Mouse (Mus musculus) kidney, embryonic 16.5 days (tissue): Measurements from ENCODE around the gene Dek. TPM values are rescaled to one million over a fixed set of nuclear protein-coding genes. Genes with fewer than 3 reads are reported as not detected.

ENCODE experiments used
- ATAC-seq: fragments of 200-750 bp; cut with Nextera tagmentation; 2 replicates; pipeline ENCODE4 v1.8.0; 2017; ENCODE audit warnings: moderate TSS enrichment; ENCODE audit not compliant: low FRiP score, low TSS enrichment
- H3K27ac ChIP-seq: fragments of 300-500 bp; sonication (generic); 2 replicates; pipeline ENCODE4 v1.5.1; 2014; ENCODE audit warnings: low read length
- H3K27me3 ChIP-seq: fragments of 300-500 bp; sonication (generic); 2 replicates; pipeline ENCODE4 v1.6.1; 2014; ENCODE audit warnings: low read length, control low read depth, mixed read lengths; ENCODE audit not compliant: insufficient read depth
- H3K36me3 ChIP-seq: fragments of 300-500 bp; sonication (generic); 2 replicates; pipeline ENCODE4 v1.6.1; 2014; ENCODE audit warnings: low read length, control low read depth, mixed read lengths; ENCODE audit not compliant: insufficient read depth
- H3K4me1 ChIP-seq: fragments of 300-500 bp; sonication (generic); 2 replicates; pipeline ENCODE4 v1.6.1; 2014; ENCODE audit warnings: low read length, control low read depth, mixed read lengths; ENCODE audit not compliant: insufficient read depth
- H3K4me2 ChIP-seq: fragments of 300-500 bp; sonication (generic); replicated peaks from 2 replicates; pipeline ENCODE4 v1.6.1; 2014; ENCODE audit warnings: low read depth, low read length
- H3K4me3 ChIP-seq: fragments of 300-500 bp; sonication (generic); 2 replicates; pipeline ENCODE4 v1.5.1; 2014; ENCODE audit warnings: mild to moderate bottlenecking, low read length
- H3K9ac ChIP-seq: fragments of 300-500 bp; sonication (generic); replicated peaks from 2 replicates; pipeline ENCODE4 v1.6.1; 2014; ENCODE audit warnings: low read length
- H3K9me3 ChIP-seq: fragments of 300-500 bp; sonication (generic); 2 replicates; pipeline ENCODE4 v1.6.1; 2016; ENCODE audit warnings: low read length, control low read depth
- WGBS: fragments of 180-500 bp; shearing (Covaris S2); extraction: QIAGEN DNeasy Blood & Tissue Kit; methylation state at CpG from one replicate; pipeline ENCODE4 v1.1.7; 2014; 5-methylcytosine and 5-hydroxymethylcytosine counted together
- polyA plus RNA-seq: library from polyadenylated mRNA; unstranded; fragments of >200 nt; fragmentation: Nextera tagmentation; extraction: Ambion mirVana; gene quantifications from 2 replicates; pipeline ENCODE4 v1.2.1, GENCODE M21; 2015

Dek gene
- polyA plus RNA-seq, 1 experiment from 2014 or later = 218 TPM

- no peak overlapping the region for H3K4me2 ChIP-seq
- H3K9me3 ChIP-seq = no peaks in the 10 kb centered on the region
- ATAC-seq = no peak
- no peaks in the 10 kb centered on the region for H3K4me1 ChIP-seq
- no peaks in the 10 kb centered on the region for H3K27me3 ChIP-seq
- WGBS = 87% methylated on average over 7 of the region's 7 CpGs
- H3K9ac ChIP-seq = no peak overlapping the region
- peaks cover 3% of the 10 kb centered on the region for H3K36me3 ChIP-seq
- H3K4me3 ChIP-seq = no peak overlapping the region
- H3K27ac ChIP-seq = no peak overlapping the region
Measured at GRCm38 (mm10) chr13:47135741-47136140, 29.7 kb upstream of the Dek start.

DNA sequence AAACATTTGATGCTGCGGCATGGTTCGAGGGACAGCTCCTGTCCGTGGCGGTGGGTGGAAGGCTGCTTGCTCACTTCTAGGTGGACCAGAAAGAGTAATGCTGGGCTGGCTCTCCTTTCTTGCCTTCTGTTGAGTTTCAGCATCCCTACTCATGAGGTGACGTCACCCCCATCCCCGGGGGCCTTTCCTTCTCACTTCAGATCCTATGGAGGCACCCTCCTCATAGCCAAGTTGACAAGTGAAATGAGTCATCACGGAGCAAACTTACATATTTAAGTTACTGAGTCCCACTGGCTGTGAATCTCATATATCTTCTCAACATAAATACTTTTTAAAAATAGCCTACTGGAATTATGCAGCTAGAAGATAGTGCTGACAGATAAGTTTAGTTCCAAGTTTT is 28.8 kb upstream of the Dek start:
- WGBS = 92% methylated on average over 7 of the region's 7 CpGs
- Histone ChIP-seq H3K36me3 (peaks cover 3% of the 10 kb centered on the region), H3K9me3 (no peaks in the 10 kb centered on the region), H3K4me1 (no peaks in the 10 kb centered on the region), H3K4me2 (no peak overlapping the region), H3K4me3 (no peak overlapping the region), H3K27me3 (no peaks in the 10 kb centered on the region), H3K9ac (no peak overlapping the region), H3K27ac (no peak overlapping the region)
- no peak for ATAC-seq

- Histone ChIP-seq H3K27me3 (no peaks in the 10 kb centered on the region), H3K9ac (no peak overlapping the region), H3K9me3 (no peaks in the 10 kb centered on the region), H3K4me1 (no peaks in the 10 kb centered on the region), H3K36me3 (no peaks in the 10 kb centered on the region), H3K4me3 (no peak overlapping the region), H3K27ac (no peak overlapping the region), H3K4me2 (no peak overlapping the region)
- no peak for ATAC-seq
- WGBS = 85% methylated on average over 8 of the region's 8 CpGs
Measured at GRCm38 (mm10) chr13:47133058-47133457, 27.1 kb upstream of the Dek start.

DNA sequence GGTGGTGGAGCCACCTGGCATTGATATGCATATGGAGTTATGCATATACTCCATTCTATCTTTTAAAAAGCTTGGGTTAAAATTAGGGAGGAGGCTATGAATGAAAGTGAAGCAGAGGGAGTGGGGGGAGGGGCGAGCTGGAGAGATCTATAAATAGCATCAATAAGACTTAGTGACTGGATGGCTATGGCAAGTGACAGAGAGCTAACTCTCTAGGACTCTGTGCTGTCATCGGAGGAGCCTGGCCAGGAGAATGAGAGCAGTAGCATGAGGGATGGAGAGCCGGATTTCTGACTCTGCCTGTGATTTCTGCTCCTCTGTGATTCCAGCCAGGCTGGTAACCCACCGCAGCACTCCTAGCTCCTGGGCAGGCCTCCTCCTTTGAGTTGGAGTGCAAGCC is 23.1 kb upstream of the Dek start:
- Histone ChIP-seq H3K27me3 (no peaks in the 10 kb centered on the region), H3K4me1 (peaks cover 13% of the 10 kb centered on the region), H3K9ac (no peak overlapping the region), H3K9me3 (no peaks in the 10 kb centered on the region), H3K27ac (no peak overlapping the region), H3K36me3 (no peaks in the 10 kb centered on the region), H3K4me3 (no peak overlapping the region), H3K4me2 (no peak overlapping the region)
- WGBS = 67% methylated on average over 4 of the region's 4 CpGs
- ATAC-seq = no peak

- no peaks in the 10 kb centered on the region for H3K9me3 ChIP-seq
- H3K27me3 ChIP-seq = peaks cover 9% of the 10 kb centered on the region; the same call in 1 of the 2 replicates
- H3K4me2 ChIP-seq = no peak overlapping the region
- H3K9ac ChIP-seq = no peak overlapping the region
- H3K27ac ChIP-seq = no peak overlapping the region
- no peaks in the 10 kb centered on the region for H3K36me3 ChIP-seq
- H3K4me1 ChIP-seq = peaks cover 30% of the 10 kb centered on the region
- H3K4me3 ChIP-seq = no peak overlapping the region
- 32% methylated on average over 5 of the region's 5 CpGs for WGBS
- peak; percentile 65 for ATAC-seq
Measured at GRCm38 (mm10) chr13:47125595-47125994, 19.6 kb upstream of the Dek start.

DNA sequence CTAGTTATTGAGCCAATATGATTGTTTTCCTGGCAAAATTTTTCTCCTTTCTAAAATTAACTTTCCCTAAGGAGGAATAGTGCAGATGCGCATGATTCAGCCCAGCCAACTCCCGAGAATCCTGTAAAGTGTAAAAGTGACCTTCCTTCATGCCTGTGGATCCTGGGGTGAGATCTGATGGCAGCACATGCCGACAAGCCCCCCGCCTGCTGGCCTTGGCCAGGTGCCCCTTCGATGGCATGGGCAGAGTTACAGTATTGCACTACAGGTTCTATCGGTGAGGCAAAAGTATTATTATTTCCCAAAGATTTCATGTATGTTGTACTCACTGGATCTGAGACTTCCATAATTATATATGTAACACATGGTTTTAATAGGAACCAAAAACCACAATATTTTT is 19.0 kb upstream of the Dek start:
- no peak overlapping the region for H3K4me3 ChIP-seq
- 68% methylated on average over 6 of the region's 6 CpGs for WGBS
- H3K27ac ChIP-seq = no peak overlapping the region
- ATAC-seq = no peak
- no peaks in the 10 kb centered on the region for H3K9me3 ChIP-seq
- H3K27me3 ChIP-seq = peaks cover 9% of the 10 kb centered on the region; the same call in 1 of the 2 replicates
- H3K4me1 ChIP-seq = peaks cover 30% of the 10 kb centered on the region
- no peaks in the 10 kb centered on the region for H3K36me3 ChIP-seq
- no peak overlapping the region for H3K9ac ChIP-seq
- H3K4me2 ChIP-seq = no peak overlapping the region

GRCm38 (mm10) chr13:47124449-47124848 is 18.4 kb upstream of the Dek start:
- H3K27ac ChIP-seq = no peak overlapping the region
- H3K4me1 ChIP-seq = peaks cover 30% of the 10 kb centered on the region
- WGBS = 36% methylated on average over 3 of the region's 3 CpGs
- peak; percentile 55; the same call in 1 of the 2 replicates for ATAC-seq
- H3K36me3 ChIP-seq = no peaks in the 10 kb centered on the region
- H3K4me2 ChIP-seq = no peak overlapping the region
- no peak overlapping the region for H3K9ac ChIP-seq
- H3K27me3 ChIP-seq = peaks cover 9% of the 10 kb centered on the region; the same call in 1 of the 2 replicates
- no peaks in the 10 kb centered on the region for H3K9me3 ChIP-seq
- H3K4me3 ChIP-seq = no peak overlapping the region

GRCm38 (mm10) chr13:47122537-47123430 is 16.8 kb upstream of the Dek start, which contains the start of gene Rnf144b:
Gene Rnf144b, plus strand, starts transcription at chr13:47122656.
- H3K27ac ChIP-seq = no peak within 1 kb of the TSS
- H3K4me1 ChIP-seq = peaks cover 30% of the 10 kb centered on the region
- H3K9ac ChIP-seq = peak within 1 kb of the TSS; percentile 70
- H3K4me2 ChIP-seq = peak within 1 kb of the TSS; percentile 99
- peaks cover 9% of the 10 kb centered on the region; the same call in 1 of the 2 replicates for H3K27me3 ChIP-seq
- no peaks in the 10 kb centered on the region for H3K9me3 ChIP-seq
- peak; percentile 49; the same call in 1 of the 2 replicates for ATAC-seq
- WGBS = under 1% methylated on average over 55 of the region's 55 CpGs
- no peaks in the 10 kb centered on the region for H3K36me3 ChIP-seq
- H3K4me3 ChIP-seq = peak within 1 kb of the TSS; percentile 58

DNA sequence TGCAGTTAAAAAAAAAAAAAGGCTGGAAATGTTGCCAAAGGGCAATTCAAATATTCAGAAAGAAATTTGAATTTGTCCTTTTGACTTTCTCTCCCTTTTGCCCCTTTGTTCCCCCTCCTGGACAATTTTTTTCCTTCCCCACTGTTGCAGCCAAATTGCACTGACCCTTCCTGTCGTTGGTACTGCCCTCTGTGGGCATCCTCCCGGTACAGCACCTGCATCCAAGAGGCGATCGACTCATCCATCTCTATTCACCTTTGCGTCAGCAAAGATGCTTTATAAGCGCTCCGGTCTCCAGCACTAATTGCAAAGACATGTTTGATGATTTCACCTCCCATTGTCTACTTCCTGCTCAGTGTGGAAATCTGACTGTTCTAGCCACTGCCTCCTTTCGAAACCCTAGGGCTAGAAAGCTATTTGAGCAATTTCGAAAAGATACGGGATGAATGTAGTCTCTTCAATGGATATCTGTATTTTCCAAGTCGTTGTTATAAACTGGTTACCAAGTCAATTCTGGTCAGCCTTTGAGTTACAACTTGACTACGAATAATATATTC is 15.4 kb upstream of the Dek start:
- Histone ChIP-seq H3K4me2 (0 out of 2 replicates have a peak overlapping the region, but pooled peaks have one; percentile 99), H3K9ac (no peak overlapping the region)
- no peak for ATAC-seq

GRCm38 (mm10) chr13:47116000-47116399 is 10.0 kb upstream of the Dek start:
- no peak overlapping the region for H3K4me3 ChIP-seq
- ATAC-seq = no peak
- 83% methylated on average over 3 of the region's 3 CpGs for WGBS
- H3K27me3 ChIP-seq = no peaks in the 10 kb centered on the region; the same call in 1 of the 2 replicates
- H3K4me1 ChIP-seq = no peaks in the 10 kb centered on the region
- H3K36me3 ChIP-seq = no peaks in the 10 kb centered on the region
- no peak overlapping the region for H3K9ac ChIP-seq
- H3K9me3 ChIP-seq = no peaks in the 10 kb centered on the region
- H3K27ac ChIP-seq = no peak overlapping the region
- no peak overlapping the region for H3K4me2 ChIP-seq

More for the DNA sequence above, 15.4 kb upstream of the Dek start:
- H3K9me3 ChIP-seq = no peaks in the 10 kb centered on the region
- H3K4me1 ChIP-seq = peaks cover 30% of the 10 kb centered on the region
- WGBS = 42% methylated on average over 12 of the region's 12 CpGs
- no peak overlapping the region for H3K4me3 ChIP-seq
- no peaks in the 10 kb centered on the region for H3K36me3 ChIP-seq
- H3K27ac ChIP-seq = no peak overlapping the region
- peaks cover 9% of the 10 kb centered on the region; the same call in 1 of the 2 replicates for H3K27me3 ChIP-seq
